Mouse (Mus musculus) left cerebral cortex, adult 2 months (tissue): ENCODE measurements around the gene Krt27. TPM values are rescaled to one million over a fixed set of nuclear protein-coding genes. Genes with fewer than 3 reads are reported as not detected.

ENCODE experiments used
- DNase-seq, 2 experiments: peaks; one replicate each; pipeline ENCODE4 v3.0.0; 2021 to 2022; ENCODE audit warnings: low spot score in 2 of 2, mixed read lengths in 1 of 2; ENCODE audit errors: extremely low spot score in 1 of 2
- H3K27ac ChIP-seq: fragments of 200-600 bp; 2 replicates; pipeline ENCODE4 v1.8.1; 2022
- H3K4me3 ChIP-seq: fragments of 200-600 bp; 2 replicates; pipeline ENCODE4 v1.8.1; 2022
- CTCF ChIP-seq: fragments of 200-600 bp; IDR thresholded peaks from 2 replicates; pipeline ENCODE4 v1.8.1; 2022; ENCODE audit warnings: antibody characterized with exemption, mild to moderate bottlenecking, moderate library complexity
- intact Hi-C: fragments of 180-260 bp; cut with DNase I; formaldehyde crosslinking; loops from one replicate; pipeline ENCODE4 v1.15.1; 2025
- total RNA-seq, 2 experiments: library from RNA; stranded (reverse); gene quantifications; 2 replicates each; pipeline ENCODE4 v1.2.3; 2021

Krt27 gene
- total RNA-seq, 2 experiments from 2014 or later, result not detected

- Histone ChIP-seq H3K27ac (no peak overlapping the region), H3K4me3 (no peak overlapping the region)
- peak; percentile 98 for TF ChIP-seq CTCF
- peak; percentile 71 to 80 for DNase-seq
- intact Hi-C loops, result loop anchor here (1.0 to 5.0 kb wide), 4 partner anchors 84 to 919 kb away; no protein-coding TSS in a partner anchor
Measured at GRCm38 (mm10) chr11:99379568-99379967, 28.7 kb upstream of the Krt27 start.

- Histone ChIP-seq H3K4me3 (no peak within 1 kb of the TSS), H3K27ac (no peak within 1 kb of the TSS)
- intact Hi-C loops, result loop anchor here (5.0 kb wide), 2 partner anchors 792 to 907 kb away; no protein-coding TSS in a partner anchor
- DNase-seq, result no peak
- no peak for TF ChIP-seq CTCF
Measured at GRCm38 (mm10) chr11:99374803-99375202, 23.9 kb upstream of the Krt27 start, which contains the start of gene Krt28. Gene Krt28, minus strand, starts transcription at chr11:99374903.

DNA sequence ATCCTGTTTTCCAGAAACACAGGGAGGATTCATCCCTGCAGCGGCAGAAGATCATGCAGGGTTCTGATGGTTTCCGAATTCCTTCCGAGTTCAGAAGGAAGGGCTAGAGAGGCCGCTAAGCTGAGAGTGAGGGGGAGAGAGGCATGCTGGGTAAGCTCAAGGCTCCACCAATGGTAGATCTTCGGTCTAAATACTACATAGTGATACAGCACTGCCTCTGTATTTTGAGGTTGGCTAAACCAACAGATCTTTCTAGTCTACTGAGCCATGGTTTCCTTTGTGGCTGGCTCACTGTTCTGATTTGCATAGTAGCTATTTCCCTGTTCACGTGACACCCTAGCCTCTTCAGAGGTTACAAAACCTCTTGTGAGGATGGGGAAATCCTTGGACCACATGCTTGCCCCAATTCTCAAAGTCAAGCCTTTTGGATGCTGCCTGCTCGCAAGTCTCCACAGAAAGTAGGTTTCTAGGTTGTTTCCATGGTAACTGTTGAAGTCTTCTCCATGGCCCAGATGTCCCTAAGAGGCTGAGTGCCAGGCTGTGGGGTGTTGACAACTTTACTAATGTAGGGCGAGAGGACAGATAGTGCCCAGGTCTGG is 19.0 kb upstream of the Krt27 start:
- peak overlapping the region; percentile 16; the same call in 1 of the 2 replicates for H3K27ac ChIP-seq
- intact Hi-C loops, result no loop called here
- no peak overlapping the region for H3K4me3 ChIP-seq
- TF ChIP-seq CTCF, result no peak
- DNase-seq, result peak; percentile 28 to 52

- intact Hi-C loops, result no loop called here
- peak; percentile 61 for TF ChIP-seq CTCF
- H3K4me3 ChIP-seq, result no peak overlapping the region
- no peak for DNase-seq
- peak overlapping the region; percentile 16; the same call in 1 of the 2 replicates for H3K27ac ChIP-seq
Measured at GRCm38 (mm10) chr11:99369229-99369628, 18.3 kb upstream of the Krt27 start.

DNA sequence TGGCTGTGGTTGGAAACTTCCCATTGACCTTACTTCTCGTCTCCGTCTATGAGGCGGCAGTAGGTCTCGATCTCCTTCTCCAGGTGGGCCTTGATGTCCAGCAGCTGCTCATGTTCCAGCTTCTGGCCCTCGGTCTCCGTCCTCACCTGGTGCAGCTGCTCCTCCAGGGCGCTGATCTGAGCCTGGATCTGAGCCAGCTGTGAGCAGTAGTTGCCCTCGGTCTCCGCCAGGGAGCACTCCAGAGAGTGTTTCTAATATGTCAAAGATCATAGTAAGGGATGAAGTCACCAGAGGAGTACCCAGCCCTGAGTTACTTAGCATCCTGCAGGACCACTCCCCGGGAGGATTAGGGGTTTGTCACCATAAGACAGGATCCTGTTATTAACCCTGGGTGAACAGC is 15.9 kb upstream of the Krt27 start:
- Histone ChIP-seq H3K4me3 (no peak overlapping the region), H3K27ac (no peak overlapping the region)
- intact Hi-C loops, result no loop called here
- no peak for DNase-seq
- TF ChIP-seq CTCF, result no peak; the same call in 1 of the 2 replicates

- peak overlapping the region; percentile 24; the same call in 1 of the 2 replicates for H3K4me3 ChIP-seq
- H3K27ac ChIP-seq, result no peak overlapping the region
- intact Hi-C loops, result loop anchor here (2.0 to 5.0 kb wide), 2 partner anchors 54 to 177 kb away; no protein-coding TSS in a partner anchor
- peak; percentile 83 for TF ChIP-seq CTCF
- peak; percentile 32 to 36 for DNase-seq
Measured at GRCm38 (mm10) chr11:99364412-99364811, 13.5 kb upstream of the Krt27 start.

DNA sequence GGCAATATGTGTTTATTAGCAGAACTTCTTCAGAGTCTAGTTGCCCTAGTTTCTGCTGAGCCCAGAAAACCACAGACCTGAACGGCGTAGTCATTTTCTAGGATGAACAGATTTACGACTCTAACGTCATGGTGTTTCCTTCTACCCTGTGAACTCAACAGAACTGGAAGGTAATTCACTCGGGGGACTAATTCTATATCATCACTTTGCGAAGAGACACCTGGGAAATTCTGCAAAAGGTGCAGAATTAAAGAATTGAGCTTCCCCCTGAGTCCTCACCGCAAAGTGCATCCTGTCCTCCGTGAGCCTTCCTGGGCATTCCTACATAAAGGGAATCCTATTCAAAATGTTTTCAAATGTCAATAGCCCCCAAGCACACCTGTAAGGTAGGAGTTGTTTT is 10.5 kb upstream of the Krt27 start:
- TF ChIP-seq CTCF, result no peak
- Histone ChIP-seq H3K27ac (no peak overlapping the region), H3K4me3 (no peak overlapping the region)
- no peak for DNase-seq
- intact Hi-C loops, result loop anchor here (5.0 kb wide), 1 partner anchor 174 kb away; no protein-coding TSS in a partner anchor

- DNase-seq, result no peak
- TF ChIP-seq CTCF, result no peak
- intact Hi-C loops, result no loop called here
- Histone ChIP-seq H3K27ac (no peak overlapping the region), H3K4me3 (no peak overlapping the region)
Measured at GRCm38 (mm10) chr11:99339299-99339847, 11.5 kb downstream of the Krt27 start.

DNA sequence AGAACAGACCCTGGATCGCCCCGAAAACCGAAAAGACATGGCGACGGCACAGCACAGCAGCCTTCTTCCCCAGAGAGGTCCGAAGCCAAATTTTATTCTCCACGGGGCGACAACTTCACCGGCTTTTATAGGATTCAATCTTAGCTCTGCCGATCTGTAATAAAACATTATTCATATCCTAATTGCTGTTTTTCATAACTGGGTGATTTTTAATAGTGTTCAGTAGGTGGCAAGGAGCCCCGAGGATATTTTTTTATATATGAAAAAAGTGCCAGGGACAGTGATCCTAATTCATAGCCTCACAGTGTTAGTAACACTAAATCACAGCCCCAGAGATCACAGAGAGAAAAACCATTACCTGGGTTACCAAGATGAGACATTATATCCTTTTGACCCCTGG is 13.0 kb downstream of the Krt27 start, which contains the start of gene Krt26:
Gene Krt26, minus strand, starts transcription at position 101 of the 400 bp plus-strand sequence.
- intact Hi-C loops, result no loop called here
- no peak for DNase-seq
- H3K27ac ChIP-seq, result no peak within 1 kb of the TSS
- no peak within 1 kb of the TSS for H3K4me3 ChIP-seq
- no peak for TF ChIP-seq CTCF

DNA sequence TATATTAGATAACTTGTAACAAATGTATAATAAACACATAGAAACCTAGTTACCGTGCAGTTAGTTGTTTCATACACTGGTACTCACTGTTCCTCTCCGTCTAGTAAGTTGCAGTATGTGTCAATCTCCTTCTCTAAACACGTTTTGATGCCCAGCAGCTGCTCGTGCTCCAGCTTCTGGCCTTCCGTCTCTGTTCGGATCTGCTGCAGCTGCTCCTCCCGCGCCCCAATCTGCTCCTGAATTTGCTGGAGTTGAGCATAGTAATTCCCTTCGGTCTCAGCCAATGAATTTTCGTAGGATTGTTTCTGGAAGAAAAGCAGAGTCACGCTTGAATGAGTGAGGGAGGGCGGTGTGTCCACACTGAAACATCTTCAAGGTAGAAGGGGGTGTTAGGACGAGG is 17.5 kb downstream of the Krt27 start:
- H3K27ac ChIP-seq, result no peak overlapping the region
- TF ChIP-seq CTCF, result no peak
- intact Hi-C loops, result no loop called here
- no peak overlapping the region for H3K4me3 ChIP-seq
- peak; percentile 17 to 29 for DNase-seq

DNA sequence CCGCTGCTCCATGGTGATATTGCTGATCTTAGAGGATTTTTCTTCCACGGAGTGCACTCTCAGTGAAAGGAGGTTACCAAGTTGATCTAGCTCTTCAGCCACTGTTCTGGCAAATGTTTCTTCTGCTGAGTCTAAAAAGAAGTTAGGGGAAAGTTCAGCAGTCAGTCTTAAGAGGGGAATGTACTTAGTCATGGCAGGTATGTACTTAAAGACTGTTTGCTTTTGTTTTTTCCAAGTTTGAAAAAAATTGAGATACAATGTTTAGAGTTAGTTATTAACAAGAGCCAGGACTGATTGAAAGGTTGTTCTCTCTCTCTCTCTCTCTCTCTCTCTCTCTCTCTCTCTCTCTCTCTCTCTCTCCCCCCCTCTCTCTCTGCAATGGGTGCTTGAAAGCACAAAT is 21.2 kb downstream of the Krt27 start:
- intact Hi-C loops, result no loop called here

GRCm38 (mm10) chr11:99322851-99323250 is 28.1 kb downstream of the Krt27 start, which contains the start of gene Krt25:
Gene Krt25, minus strand, starts transcription at chr11:99322951.
- H3K4me3 ChIP-seq, result no peak within 1 kb of the TSS
- no peak for TF ChIP-seq CTCF
- intact Hi-C loops, result no loop called here
- no peak within 1 kb of the TSS for H3K27ac ChIP-seq
- DNase-seq, result no peak

More for the DNA sequence above, 21.2 kb downstream of the Krt27 start:
- no peak for DNase-seq
- H3K27ac ChIP-seq, result no peak overlapping the region
- H3K4me3 ChIP-seq, result no peak overlapping the region
- TF ChIP-seq CTCF, result no peak

DNA sequence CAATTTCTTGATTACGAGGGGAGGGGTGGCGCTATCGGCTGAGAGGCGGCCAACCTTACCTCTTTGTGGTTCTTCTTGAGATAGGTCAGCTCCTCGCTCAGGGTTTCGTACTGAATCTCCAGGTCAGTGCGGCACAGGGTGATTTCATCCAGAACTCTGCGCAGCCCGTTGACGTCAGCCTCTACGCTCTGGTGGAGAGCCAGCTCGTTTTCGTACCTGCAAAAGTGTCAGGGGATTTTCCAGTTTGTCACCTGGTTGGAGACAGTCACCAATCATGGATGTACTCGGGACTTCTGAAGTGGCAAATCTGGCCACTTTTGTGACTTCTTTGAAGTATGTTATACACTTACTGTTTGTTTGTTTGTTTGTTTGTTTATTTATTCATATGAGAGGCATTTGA is 29.8 kb downstream of the Krt27 start:
- no peak for DNase-seq
- no peak overlapping the region for H3K4me3 ChIP-seq
- H3K27ac ChIP-seq, result no peak overlapping the region
- intact Hi-C loops, result no loop called here
- TF ChIP-seq CTCF, result no peak
